Comparison of ENCODE assay signal across 20 mouse cellular contexts in the genomic region with DNA sequence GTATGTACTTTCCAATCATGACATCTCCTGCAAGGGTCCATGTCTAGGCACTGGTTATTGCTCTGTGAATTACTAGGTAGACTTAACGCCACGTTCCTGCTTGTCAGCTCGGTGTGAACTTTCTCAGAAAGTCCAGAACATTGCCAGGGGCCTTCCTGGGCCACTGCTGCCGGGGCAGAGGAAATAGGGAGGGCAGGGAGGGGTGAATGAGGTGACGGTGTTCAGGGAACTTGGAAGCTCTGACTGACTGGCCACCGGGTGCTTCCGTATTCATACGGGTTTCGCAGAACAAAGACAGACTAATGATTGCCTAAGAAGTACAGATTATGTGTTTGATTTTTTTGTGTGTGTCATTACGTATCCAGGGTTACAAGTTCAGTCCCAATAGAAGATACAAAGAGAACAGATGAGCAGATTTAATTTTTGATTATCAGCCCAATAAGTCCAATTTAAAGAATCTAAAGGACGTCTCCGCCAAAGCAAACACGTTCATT. TPM values are rescaled to one million over a fixed set of nuclear protein-coding genes. Genes with fewer than 3 reads are reported as not detected.
"Had no signal": no experiment of that assay in that cellular context is flagged by ENCODE, and none has a peak within 500 bp of the region (broad histone marks: within the 10 kb centered on the region; RNA-seq: fewer than 3 reads in every experiment).

No protein-coding gene starts in this region.

- DNase-seq: kidney, adult 8-10 months; kidney, postnatal 36 days; left cerebral cortex, postnatal 4 days; liver, embryonic 13.5 days; lung, adult 18-20 months; right cerebral cortex, adult 18-20 months; right cerebral cortex, postnatal 25 days; thymus, adult 18-20 months; thymus, postnatal 14 days had no signal

- H3K4me2 ChIP-seq: limb, embryonic 13.5 days; liver, embryonic 13.5 days; midbrain, embryonic 13.5 days; neural tube, embryonic 15.5 days had no signal

- ATAC-seq: midbrain, embryonic 13.5 days had no signal

- H3K4me1 ChIP-seq: liver, embryonic 13.5 days; midbrain, embryonic 13.5 days; neural tube, embryonic 15.5 days had no signal

- H3K36me3 ChIP-seq: limb, embryonic 13.5 days; liver, embryonic 13.5 days; midbrain, embryonic 13.5 days; neural tube, embryonic 15.5 days had no signal

- H3K4me3 ChIP-seq: limb, embryonic 13.5 days; liver, embryonic 13.5 days; midbrain, embryonic 13.5 days; myocyte; neural tube, embryonic 15.5 days had no signal

- H3K9ac ChIP-seq: limb, embryonic 13.5 days; liver, embryonic 13.5 days; midbrain, embryonic 13.5 days; neural tube, embryonic 15.5 days had no signal

- H3K9me3 ChIP-seq: limb, embryonic 13.5 days; midbrain, embryonic 13.5 days; neural tube, embryonic 15.5 days had no signal

- H3K27ac ChIP-seq: limb, embryonic 13.5 days; liver, embryonic 13.5 days; midbrain, embryonic 13.5 days; neural tube, embryonic 15.5 days had no signal

- H3K27me3 ChIP-seq: midbrain, embryonic 13.5 days; neural tube, embryonic 15.5 days had no signal

RNA-seq across cellular contexts. Expression of gene Zpbp2, which starts 13.1 kb away (rescaled TPM):
- total RNA-seq: layer of hippocampus, adult 18-20 months; layer of hippocampus, postnatal 10 days; left cerebral cortex, postnatal 4 days had no signal
- polyA plus RNA-seq: lung, embryonic 16.5 days; myocyte; neural tube, embryonic 15.5 days had no signal

RNA-seq across cellular contexts. Expression of gene Ikzf3, which starts 18.1 kb away (rescaled TPM):
- total RNA-seq: layer of hippocampus, adult 18-20 months; layer of hippocampus, postnatal 10 days had no signal
- polyA plus RNA-seq: myocyte; neural tube, embryonic 11.5 days had no signal

RNA-seq across cellular contexts. Expression of gene Lrrc3c, which starts 34.1 kb away (rescaled TPM):
- total RNA-seq: layer of hippocampus, adult 18-20 months; layer of hippocampus, postnatal 10 days; left cerebral cortex, postnatal 4 days; megakaryocyte-erythroid progenitor cell, adult 5-6 weeks had no signal
- polyA plus RNA-seq: kidney, embryonic 16.5 days; limb, embryonic 13.5 days; liver, embryonic 13.5 days; lung, embryonic 16.5 days; midbrain, embryonic 13.5 days; myocyte; neural tube, embryonic 11.5 days; neural tube, embryonic 15.5 days; urinary bladder, adult 2 months had no signal
